Mouse (Mus musculus) testis, postnatal 10 days (tissue): ENCODE results near the gene Rnf220.
A peak's percentile ranks its signal among the peaks of the same experiment; 100 is the strongest.

Source experiments
- DNase-seq: peaks from one replicate; pipeline ENCODE4 v3.0.0; 2021; ENCODE audit warnings: low spot score

Gene Rnf220

GRCm38 (mm10) chr4:117496482-117497165 lies at the start of gene Rnf220:
TSS of gene Rnf220 (minus strand) at chr4:117497052.
- DNase-seq, result no peak

- no peak for DNase-seq
Observed at GRCm38 (mm10) chr4:117546616-117547015, 49.8 kb upstream of the Rnf220 start.

DNA sequence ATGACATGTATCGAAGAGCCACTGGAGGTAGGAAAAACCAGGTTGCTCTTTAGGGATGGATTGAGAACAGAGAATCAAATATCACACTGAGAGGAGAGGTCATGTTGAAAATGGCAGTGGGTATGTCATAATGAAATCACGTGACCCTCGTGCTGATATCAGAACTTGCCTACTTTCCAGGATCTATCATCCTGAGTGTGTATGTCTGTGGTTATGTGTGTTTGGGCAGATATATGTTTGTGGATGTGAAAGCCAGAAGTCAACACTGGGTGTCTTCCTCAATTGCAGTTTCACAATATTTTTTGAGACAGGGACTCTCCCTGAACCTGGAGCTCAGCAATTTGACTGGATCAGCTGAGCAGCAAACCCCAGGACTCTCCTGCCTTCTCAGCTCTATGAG lies 48.6 kb upstream of the Rnf220 start:
- DNase-seq, result no peak

DNA sequence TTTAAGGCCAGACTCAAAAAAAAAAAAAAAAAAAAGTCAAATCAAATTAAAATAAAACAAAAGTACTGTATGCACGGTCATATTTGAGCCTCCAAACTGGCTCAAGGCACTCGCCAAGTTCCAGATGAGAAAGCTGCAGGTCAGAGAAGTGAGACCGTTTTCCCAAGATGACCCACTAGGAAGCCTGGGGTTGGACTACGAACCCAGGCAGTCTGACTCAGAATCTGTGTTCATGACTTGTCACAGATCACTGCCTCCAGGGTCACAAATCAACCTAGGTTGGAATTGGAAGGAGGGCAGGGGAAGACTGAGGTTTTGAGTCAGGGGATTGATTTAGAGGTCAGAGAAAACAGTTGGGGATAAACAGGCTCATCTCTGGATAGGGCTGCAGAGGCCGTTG lies 43.7 kb upstream of the Rnf220 start:
- no peak for DNase-seq

DNA sequence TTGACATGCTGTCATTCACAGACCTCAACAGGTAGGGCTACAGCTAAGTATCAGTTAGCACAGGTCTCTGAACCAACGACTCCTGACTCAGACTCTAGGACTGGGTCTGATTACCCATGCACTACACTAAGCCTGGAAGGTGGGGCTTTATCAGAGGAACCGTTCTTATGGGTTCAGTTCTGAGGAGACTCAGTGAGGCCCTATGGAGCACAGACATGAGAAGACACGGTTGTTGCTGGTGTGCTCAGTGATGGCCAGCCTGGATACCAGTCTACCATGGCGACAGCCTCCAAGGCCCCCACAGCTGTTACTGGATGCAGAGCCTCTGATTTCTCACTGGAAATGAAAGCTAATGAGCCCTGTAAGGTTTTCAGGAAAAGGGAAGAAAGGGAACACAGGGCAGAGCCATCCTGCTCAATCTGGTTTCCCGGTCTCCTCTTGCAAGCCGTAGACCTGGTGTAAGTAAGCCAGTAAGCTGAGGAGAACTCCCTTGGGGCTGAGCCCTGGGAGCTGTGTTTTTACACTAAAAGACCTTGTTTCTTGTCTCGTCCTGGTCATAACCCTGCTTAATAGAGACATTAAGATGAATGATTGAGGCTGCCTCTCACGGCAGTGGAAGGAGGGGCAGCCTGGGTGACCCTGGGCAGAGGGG lies 42.6 kb upstream of the Rnf220 start:
- no peak for DNase-seq

DNA sequence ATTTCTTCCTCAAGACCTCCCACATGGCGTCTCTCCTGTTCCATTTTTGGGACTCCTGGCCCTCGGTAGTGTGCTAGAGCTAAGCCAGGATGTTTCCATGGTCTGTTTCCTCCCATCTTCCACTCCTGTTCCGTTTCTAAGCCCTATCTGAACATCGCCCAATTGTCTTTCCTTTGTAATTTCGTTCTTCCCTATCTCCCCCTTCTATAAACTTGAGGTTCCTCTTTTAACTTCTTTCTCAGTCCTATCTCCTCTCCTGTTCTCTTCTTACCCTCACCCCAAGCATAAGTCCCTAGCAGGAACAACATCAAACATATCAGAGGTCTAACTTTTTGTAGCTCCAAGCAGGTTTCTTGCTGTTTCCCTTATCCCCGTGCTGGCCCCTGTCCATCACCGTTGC lies 40.1 kb upstream of the Rnf220 start:
- DNase-seq, result no peak

DNA sequence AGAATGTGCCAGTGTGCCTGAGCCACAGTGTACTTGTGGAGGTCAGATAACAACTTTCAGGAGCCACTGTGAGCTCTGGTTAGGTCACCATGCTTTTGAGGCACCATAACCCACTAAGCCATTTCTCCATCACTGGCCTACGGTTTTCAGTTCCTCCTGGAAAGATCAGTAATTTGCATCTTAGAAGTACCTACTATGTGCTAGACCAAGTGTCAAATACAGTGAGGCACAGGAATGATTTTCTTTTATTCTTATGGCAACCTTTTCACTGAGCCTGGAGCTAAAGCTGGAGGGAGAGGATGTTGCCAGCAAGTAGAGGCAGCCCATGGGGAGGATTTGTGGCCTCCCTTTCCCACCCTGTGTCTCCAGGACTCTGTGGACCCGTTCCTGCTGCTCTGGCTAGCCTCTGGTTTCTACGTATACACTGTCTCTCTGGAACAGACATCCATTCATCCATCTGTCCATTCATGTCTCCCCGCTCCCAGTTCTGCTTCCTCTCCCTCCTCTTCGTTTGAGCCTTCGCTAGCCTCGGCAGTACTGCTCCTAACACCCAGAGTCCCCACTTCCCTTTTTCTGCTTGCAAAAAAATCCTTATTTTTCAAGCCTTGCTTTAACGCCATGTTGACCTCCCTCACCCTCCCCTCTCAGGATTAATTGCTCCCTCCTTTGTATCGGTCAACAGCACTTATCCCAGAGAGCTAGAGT lies 38.8 kb upstream of the Rnf220 start:
- no peak for DNase-seq

DNA sequence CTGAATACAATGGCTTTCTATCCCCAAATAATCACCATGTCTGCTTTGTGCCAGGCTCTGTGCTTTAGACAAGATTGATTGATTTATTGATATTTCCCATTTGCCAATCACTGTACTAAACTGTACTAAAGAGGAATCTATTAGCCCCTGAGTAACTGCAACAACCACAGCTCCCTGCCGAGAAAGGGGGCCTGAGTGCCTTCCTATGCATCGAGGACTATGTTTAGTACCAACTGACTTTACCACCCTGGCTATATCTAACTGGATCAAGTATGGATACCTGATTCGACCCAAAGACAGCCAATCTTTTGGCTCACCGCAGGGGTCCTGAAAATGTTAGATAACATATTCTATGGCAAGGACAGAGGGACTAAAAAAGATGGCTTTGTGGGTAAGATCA lies 33.0 kb upstream of the Rnf220 start:
- DNase-seq, result no peak

GRCm38 (mm10) chr4:117527952-117528351 lies 31.1 kb upstream of the Rnf220 start:
- DNase-seq, result peak; percentile 79

DNA sequence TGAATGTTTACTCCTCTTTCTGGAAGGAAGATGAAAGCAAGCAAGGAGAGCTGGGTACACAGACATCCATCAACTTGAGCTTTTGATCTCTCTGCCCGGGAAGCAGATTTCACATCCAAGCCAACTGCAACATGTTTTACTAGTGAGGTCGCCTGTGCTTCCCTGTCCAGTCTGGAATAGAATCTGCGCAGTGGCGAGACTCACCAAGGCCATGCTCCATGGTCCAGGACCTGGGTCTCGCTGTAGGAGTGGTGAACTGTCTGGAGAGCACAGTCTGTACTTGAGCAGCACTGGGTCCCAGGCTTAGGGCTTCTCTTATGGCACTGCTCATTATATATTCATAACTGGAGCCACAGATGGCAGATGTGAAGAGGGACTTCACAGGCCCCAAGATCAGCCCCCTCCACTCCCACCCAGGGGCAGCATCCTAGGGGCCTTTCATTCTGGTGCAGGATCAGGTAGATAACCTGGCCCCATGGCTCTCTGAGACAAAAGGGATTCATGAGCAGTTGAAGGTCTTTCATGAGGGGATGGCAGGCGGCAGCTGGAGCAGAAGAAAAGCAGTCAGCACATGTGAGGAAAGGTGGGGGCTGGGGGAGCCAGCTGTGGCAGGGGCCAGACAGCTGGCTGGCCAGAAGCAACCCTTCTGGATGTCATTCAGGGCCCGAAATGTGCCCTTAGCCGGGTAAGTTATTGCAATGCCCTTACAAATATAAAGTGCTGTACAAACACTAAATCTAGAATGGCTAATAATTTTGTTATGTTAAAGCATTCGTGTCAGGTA lies 30.5 kb upstream of the Rnf220 start:
- no peak for DNase-seq

DNA sequence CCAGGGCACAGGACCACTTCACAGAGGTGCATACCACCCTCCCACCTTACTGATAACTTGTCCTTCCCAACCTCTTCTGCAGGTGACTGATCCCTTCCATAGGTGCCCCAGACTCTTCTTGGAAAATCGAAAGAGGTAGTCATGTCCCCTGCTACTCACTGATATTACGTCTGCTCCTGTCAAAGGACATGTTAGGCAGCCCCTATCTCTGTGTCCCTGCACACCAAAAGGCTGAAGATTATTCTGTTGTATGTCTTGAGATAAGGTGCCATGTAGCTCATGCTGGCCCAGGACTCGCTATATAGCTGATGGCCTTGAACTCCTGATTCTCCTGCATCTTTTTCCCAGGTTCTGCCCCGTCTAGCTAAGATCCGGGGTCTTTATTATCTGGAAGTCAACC lies 29.1 kb upstream of the Rnf220 start:
- DNase-seq, result no peak

DNA sequence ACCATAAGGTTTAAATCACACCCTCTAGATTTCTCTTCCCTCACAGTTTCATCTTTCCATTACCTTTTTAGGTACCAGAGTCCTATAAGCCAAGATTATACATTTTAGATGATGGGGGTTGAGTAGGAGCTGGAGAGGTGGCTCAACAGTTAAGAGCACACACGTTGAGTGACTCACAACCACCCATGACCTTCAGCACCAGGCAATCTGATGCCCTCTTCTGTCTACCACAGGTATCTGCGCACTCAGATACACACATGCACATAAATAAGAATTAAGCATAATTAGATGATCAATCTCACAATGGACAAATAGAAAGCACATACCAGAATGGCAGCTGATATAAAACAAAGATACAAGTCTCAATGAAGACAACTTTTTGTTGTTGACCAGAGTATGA lies 24.5 kb upstream of the Rnf220 start:
- no peak for DNase-seq

DNA sequence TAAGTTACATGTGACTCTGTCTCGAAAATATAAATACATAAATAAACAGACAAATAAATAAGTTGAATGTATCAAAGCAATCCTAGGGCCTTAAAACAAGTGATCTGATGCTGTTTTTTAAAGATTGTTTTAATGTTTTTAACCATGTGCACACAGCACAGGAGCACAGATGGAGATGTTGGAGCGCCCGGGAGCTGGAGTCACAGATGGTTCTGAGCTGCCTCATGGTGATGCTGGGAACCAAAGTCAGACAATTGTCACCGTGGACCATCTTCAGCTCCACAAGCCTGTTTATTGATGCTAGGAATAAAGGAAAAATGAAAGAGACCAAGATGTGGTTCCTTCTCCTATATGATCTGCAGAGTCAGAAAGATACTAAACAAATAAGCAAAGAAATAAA lies 21.4 kb upstream of the Rnf220 start:
- no peak for DNase-seq

DNA sequence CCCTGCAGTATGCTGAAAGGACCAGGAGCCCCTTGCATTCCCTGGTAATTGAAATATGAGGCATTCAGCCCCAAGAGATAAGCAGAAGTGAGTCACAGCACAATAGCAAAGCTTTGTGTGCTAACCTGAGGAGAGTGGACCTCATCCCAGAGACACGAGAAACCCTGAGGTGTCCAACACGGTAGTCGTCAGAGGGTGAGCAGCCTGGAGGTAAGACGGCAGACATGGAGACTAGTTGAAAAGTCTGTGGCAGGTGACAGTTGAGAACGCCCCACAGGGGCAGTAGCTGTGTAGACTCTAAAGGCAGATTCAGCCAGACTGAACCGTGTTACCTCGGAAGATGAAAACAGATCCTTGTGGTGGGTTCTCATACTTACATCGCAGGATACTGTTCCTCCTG lies 2.2 kb upstream of the Rnf220 start:
- no peak for DNase-seq

- DNase-seq, result no peak
Observed at GRCm38 (mm10) chr4:117495869-117496401, 917 bp downstream of the Rnf220 start.

GRCm38 (mm10) chr4:117494911-117495501 lies 1.8 kb downstream of the Rnf220 start:
- no peak for DNase-seq

- DNase-seq, result peak; percentile 55
Observed at GRCm38 (mm10) chr4:117493905-117494851, 2.7 kb downstream of the Rnf220 start.

DNA sequence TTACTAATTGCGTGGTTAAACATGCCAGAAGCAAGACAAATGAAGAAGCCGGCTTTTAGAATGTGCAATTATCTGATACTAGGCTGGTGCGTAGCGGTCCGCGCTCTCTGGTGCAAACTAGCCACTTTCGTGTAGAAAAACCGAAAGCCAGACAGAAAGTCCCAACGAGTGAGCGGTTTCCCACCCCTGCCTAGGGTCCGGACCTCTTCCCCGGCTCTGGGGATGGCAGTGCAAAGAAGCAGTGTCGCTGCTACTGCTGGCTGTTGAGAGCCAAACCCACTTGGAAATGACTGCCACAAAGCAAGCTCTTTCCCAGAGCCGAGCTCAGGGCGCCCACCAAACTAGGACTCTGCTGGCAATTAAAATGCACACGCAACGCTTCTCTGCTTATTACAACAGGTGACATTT lies 3.7 kb downstream of the Rnf220 start:
- DNase-seq, result no peak

- DNase-seq, result no peak
Observed at GRCm38 (mm10) chr4:117491840-117492239, 5.0 kb downstream of the Rnf220 start.

DNA sequence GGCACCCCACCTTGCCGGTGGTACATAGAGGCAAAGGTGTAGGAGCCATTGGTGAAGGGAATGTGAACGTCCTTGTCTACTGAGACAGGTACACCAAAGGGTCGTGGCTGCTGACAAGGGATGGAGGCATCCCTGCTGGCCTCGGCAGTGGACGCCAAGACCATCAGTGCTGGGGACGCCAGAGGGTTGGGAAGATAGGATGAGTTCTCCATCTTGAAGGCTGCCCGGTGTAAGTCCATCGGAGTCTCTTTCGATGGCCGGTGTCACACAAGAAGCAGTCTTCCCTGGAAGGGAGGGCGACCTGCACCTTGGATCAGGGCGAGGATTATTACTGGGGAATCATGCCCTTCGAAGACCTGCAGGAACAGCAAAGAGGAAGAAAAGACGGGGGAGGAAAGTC lies 6.9 kb downstream of the Rnf220 start:
- DNase-seq, result no peak

- DNase-seq, result no peak
Observed at GRCm38 (mm10) chr4:117489566-117489965, 7.3 kb downstream of the Rnf220 start.
